22 mouse cellular contexts compared by ENCODE assay signal in the genomic region with DNA sequence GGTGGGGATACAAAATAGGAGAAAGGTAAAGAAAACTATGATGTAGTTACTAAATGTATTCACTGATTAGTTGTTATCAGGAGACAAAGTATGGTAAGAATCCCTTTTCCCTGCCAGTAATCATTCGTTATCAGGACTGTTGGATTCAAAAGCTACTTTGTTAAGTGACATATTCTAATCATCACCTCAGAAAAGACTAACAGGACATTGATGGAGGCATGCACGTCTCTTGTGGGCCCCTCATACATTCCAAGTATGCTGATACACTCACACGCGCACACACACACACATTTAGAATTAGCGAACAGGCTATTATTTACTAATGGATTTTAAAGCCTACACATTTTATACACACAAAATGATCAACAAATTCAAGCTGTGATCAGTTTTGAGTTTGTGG.
DNase-seq lines count a peak whose midpoint lies in the region; ATAC-seq and TF ChIP-seq lines count a peak whose summit lies in the region.
"Had no signal": no experiment of that assay in that cellular context is flagged by ENCODE, and none has a peak within 500 bp of the region (broad histone marks: within the 10 kb centered on the region; RNA-seq: fewer than 3 reads in every experiment).

No protein-coding gene starts in this region.

- peaks cover 5 to 11% of the 10 kb centered on the region in 2 experiments for H3K4me1 ChIP-seq in heart, embryonic 14.5 days (ENCODE audit: control insufficient read depth in 2 of 2, insufficient read depth in 2 of 2, low read length in 2 of 2)
- peaks cover 8% of the 10 kb centered on the region for H3K4me1 ChIP-seq in heart, embryonic 16.5 days (ENCODE audit: control insufficient read depth, insufficient read depth, low read length)
- H3K4me1 ChIP-seq in heart, adult 2 months (ENCODE audit: control insufficient read depth, insufficient read depth, low read length), result no peaks in the 10 kb centered on the region
- H3K4me1 ChIP-seq in liver, adult 2 months (ENCODE audit: control insufficient read depth, insufficient read depth, low read length), result no peaks in the 10 kb centered on the region
- H3K4me1 ChIP-seq: embryonic facial prominence, embryonic 13.5 days; embryonic facial prominence, embryonic 15.5 days; forebrain, embryonic 10.5 days; forebrain, embryonic 12.5 days had no signal

- TF ChIP-seq EP300 in heart, adult 2 months (IDR thresholded peaks at IDR 0.05; ENCODE audit: insufficient read depth, low read depth, low read length), result no peak

- no peaks in the 10 kb centered on the region for H3K27me3 ChIP-seq in heart, embryonic 14.5 days (ENCODE audit: control insufficient read depth, insufficient read depth, low read length)
- no peaks in the 10 kb centered on the region for H3K27me3 ChIP-seq in heart, embryonic 16.5 days (ENCODE audit: control insufficient read depth, insufficient read depth, low read length)
- H3K27me3 ChIP-seq in heart, adult 2 months (ENCODE audit: control insufficient read depth, insufficient read depth, low read length), result no peaks in the 10 kb centered on the region
- no peaks in the 10 kb centered on the region for H3K27me3 ChIP-seq in liver, adult 2 months (ENCODE audit: control insufficient read depth, insufficient read depth, low read length)
- H3K27me3 ChIP-seq: embryonic facial prominence, embryonic 13.5 days; embryonic facial prominence, embryonic 15.5 days; forebrain, embryonic 12.5 days had no signal

- DNase-seq in heart, postnatal 14 days, result no peak
- DNase-seq in heart, adult 2 months, result no peak
- DNase-seq in liver, adult 2 months (ENCODE audit: extremely low read depth, low read depth, low spot score), result peak; percentile 20
- no peak for DNase-seq in liver
- DNase-seq: adrenal gland, adult 2 months; adrenal gland, postnatal 10 days; adrenal gland, postnatal 25 days; cerebellum, adult 11 months; cerebellum, adult 18-20 months; cerebellum, adult 8-10 months; cerebellum, adult 9-11 months; cerebellum, postnatal 14 days; cerebellum, postnatal 36 days; embryo, embryonic 11 days had no signal

- H3K4me2 ChIP-seq in heart, embryonic 14.5 days (ENCODE audit: low read length), result 0 out of 2 replicates have a peak overlapping the region, but pooled peaks have one; percentile 11
- H3K4me2 ChIP-seq in heart, embryonic 16.5 days (ENCODE audit: low read depth, low read length), result no peak overlapping the region
- H3K4me2 ChIP-seq: embryonic facial prominence, embryonic 13.5 days; embryonic facial prominence, embryonic 15.5 days; forebrain, embryonic 12.5 days had no signal

- no peak overlapping the region for H3K27ac ChIP-seq in heart, embryonic 14.5 days (replicated peaks in 1 of 2; ENCODE audit: control insufficient read depth in 1 of 2, insufficient read depth in 1 of 2, low read depth in 2 of 2, low read length in 2 of 2)
- H3K27ac ChIP-seq in heart, embryonic 16.5 days (ENCODE audit: low read length), result peak overlapping the region; percentile 52
- H3K27ac ChIP-seq in heart, adult 2 months, result no peak overlapping the region
- H3K27ac ChIP-seq in liver, adult 2 months (replicated peaks; ENCODE audit: insufficient read depth, low read depth, low read length), result no peak overlapping the region
- H3K27ac ChIP-seq: embryonic facial prominence, embryonic 13.5 days; embryonic facial prominence, embryonic 15.5 days; forebrain, embryonic 10.5 days; forebrain, embryonic 12.5 days had no signal

- no peaks in the 10 kb centered on the region for H3K36me3 ChIP-seq in heart, embryonic 14.5 days (ENCODE audit: control insufficient read depth, insufficient read depth, low read length)
- no peaks in the 10 kb centered on the region for H3K36me3 ChIP-seq in heart, embryonic 16.5 days (ENCODE audit: control insufficient read depth, insufficient read depth)
- H3K36me3 ChIP-seq in heart, adult 2 months (ENCODE audit: control insufficient read depth, insufficient read depth, low read length), result no peaks in the 10 kb centered on the region; the same call in 1 of the 2 replicates
- H3K36me3 ChIP-seq in liver, adult 2 months (ENCODE audit: control insufficient read depth, insufficient read depth, low read length), result no peaks in the 10 kb centered on the region
- H3K36me3 ChIP-seq: embryonic facial prominence, embryonic 13.5 days; embryonic facial prominence, embryonic 15.5 days; forebrain, embryonic 10.5 days; forebrain, embryonic 12.5 days had no signal

- no peaks in the 10 kb centered on the region for H3K79me2 ChIP-seq in heart, adult 2 months (replicated peaks; ENCODE audit: control insufficient read depth, insufficient read depth, low read length)
- no peaks in the 10 kb centered on the region for H3K79me2 ChIP-seq in liver, adult 2 months (ENCODE audit: control insufficient read depth, insufficient read depth, low read length)

- no peak for TF ChIP-seq POLR2A in heart, adult 2 months (IDR thresholded peaks at IDR 0.05; ENCODE audit: insufficient read depth, low read depth, low read length)
- no peak for TF ChIP-seq POLR2A in liver, adult 2 months (IDR thresholded peaks at IDR 0.05; ENCODE audit: extremely low read depth, insufficient read depth, low read length)

- no peak for TF ChIP-seq CTCF in heart, adult 2 months (IDR thresholded peaks at IDR 0.05)
- TF ChIP-seq CTCF in liver, adult 2 months (IDR thresholded peaks at IDR 0.05; ENCODE audit: low read depth, low read length), result no peak

- 21% methylated on average over 5 of the region's 5 CpGs for WGBS in heart, embryonic 14.5 days
- WGBS in heart, embryonic 16.5 days, result 33% methylated on average over 5 of the region's 5 CpGs
- 39% methylated on average over 5 of the region's 5 CpGs for WGBS in heart, adult 2 months
- 71% methylated on average over 5 of the region's 5 CpGs for WGBS in liver, adult 2 months

- no peaks in the 10 kb centered on the region for H3K9me3 ChIP-seq in heart, embryonic 14.5 days (ENCODE audit: control insufficient read depth, low read length)
- H3K9me3 ChIP-seq in heart, embryonic 16.5 days (replicated peaks; ENCODE audit: control insufficient read depth, low read length), result no peaks in the 10 kb centered on the region
- H3K9me3 ChIP-seq: embryonic facial prominence, embryonic 13.5 days; embryonic facial prominence, embryonic 15.5 days; forebrain, embryonic 10.5 days; forebrain, embryonic 12.5 days had no signal

- H3K9ac ChIP-seq in heart, embryonic 14.5 days (ENCODE audit: low read length), result no peak overlapping the region
- H3K9ac ChIP-seq in heart, embryonic 16.5 days (ENCODE audit: low read length), result no peak overlapping the region
- H3K9ac ChIP-seq in heart, adult 2 months (ENCODE audit: low read depth, low read length), result no peak overlapping the region
- no peak overlapping the region for H3K9ac ChIP-seq in liver, adult 2 months (ENCODE audit: low read depth, low read length)
- H3K9ac ChIP-seq: embryonic facial prominence, embryonic 13.5 days; embryonic facial prominence, embryonic 15.5 days; forebrain, embryonic 12.5 days had no signal

- no peak for ATAC-seq in heart, embryonic 14.5 days (ENCODE audit: insufficient number of reproducible peaks, insufficient read depth, low FRiP score, low read depth)
- peak; percentile 86 for ATAC-seq in heart, embryonic 16.5 days (replicated peaks; ENCODE audit: extremely low read depth, insufficient read depth, low FRiP score)
- ATAC-seq: forebrain, embryonic 14.5 days had no signal

- no peak overlapping the region for H3K4me3 ChIP-seq in heart, embryonic 14.5 days (ENCODE audit: control insufficient read depth in 1 of 2, insufficient read depth in 1 of 2, low read depth in 1 of 2, low read length in 2 of 2)
- H3K4me3 ChIP-seq in heart, embryonic 16.5 days (ENCODE audit: low read length), result no peak overlapping the region
- no peak overlapping the region for H3K4me3 ChIP-seq in heart, adult 2 months
- no peak overlapping the region for H3K4me3 ChIP-seq in liver, adult 2 months (ENCODE audit: insufficient read depth, low read depth, low read length)
- H3K4me3 ChIP-seq: embryonic facial prominence, embryonic 13.5 days; embryonic facial prominence, embryonic 15.5 days; erythroblast, embryonic 14.5 days; forebrain, embryonic 10.5 days; forebrain, embryonic 12.5 days had no signal

- intact Hi-C loops in heart, postnatal 14 days (cut with DNase I), result no loop called here
- intact Hi-C loops in heart, adult 2 months (cut with DNase I), result loop anchor here (10.0 kb wide), 1 partner anchor 712 kb away; a partner anchor contains a TSS
